Mouse (Mus musculus): ENCODE measurements at regions not wholly inside any gene's neighbourhood (a gene's known extent, or its start where the extent isn't known, plus 50 kb on each side); places are given as distances from the start of the nearest gene placed in this dataset.

DNA sequence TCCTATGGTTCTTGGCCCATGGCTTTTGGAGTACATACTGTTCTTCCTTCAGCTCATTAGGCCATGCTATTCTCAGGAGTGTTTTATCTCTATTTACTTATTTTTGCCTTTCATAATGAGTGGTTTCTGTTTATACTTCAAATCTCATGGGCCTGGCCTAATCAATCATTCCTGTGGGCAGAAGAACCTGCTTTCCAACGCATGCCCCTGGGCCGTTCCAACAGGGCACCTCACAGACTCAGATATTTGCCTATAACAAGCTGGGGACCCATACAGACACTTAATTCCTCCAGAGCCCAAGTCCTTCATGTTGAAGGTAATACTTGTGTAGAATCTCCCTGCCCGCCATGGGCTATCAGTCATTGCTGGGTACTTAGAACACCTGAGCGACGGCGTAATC lies 59.7 kb upstream of the Slc45a1 start:
- peaks cover 20% of the 10 kb centered on the region for H3K4me1 ChIP-seq (ENCODE audit: insufficient read depth)
- H3K27ac ChIP-seq (ENCODE audit: low read depth): no peak overlapping the region
- WGBS: 90% methylated on average over 6 of the region's 6 CpGs
- ATAC-seq (ENCODE audit: insufficient read depth) (no peak), DNase-seq (no peak)
- no peak overlapping the region for H3K4me3 ChIP-seq (ENCODE audit: low read depth, low read length)
- H3K27me3 ChIP-seq (ENCODE audit: insufficient read depth, low read length): no peaks in the 10 kb centered on the region
- no peaks in the 10 kb centered on the region for H3K36me3 ChIP-seq (ENCODE audit: insufficient read depth)
- no peak overlapping the region for H3K9ac ChIP-seq
- H3K4me2 ChIP-seq: no peak overlapping the region
- no peak for TF ChIP-seq CTCF (IDR thresholded peaks at IDR 0.05; ENCODE audit: low read depth)
- no peaks in the 10 kb centered on the region for H3K9me3 ChIP-seq (ENCODE audit: low read depth, low read length)

GRCm38 (mm10) chr4:150709391-150710130 lies 57.6 kb upstream of the Slc45a1 start:
- 38% methylated on average over 11 of the region's 11 CpGs for WGBS

GRCm38 (mm10) chr4:150708572-150708984 lies 56.6 kb upstream of the Slc45a1 start:
- peak; percentile 75 for TF ChIP-seq CTCF (IDR thresholded peaks at IDR 0.05; ENCODE audit: low read depth)
- Histone ChIP-seq H3K9ac (no peak overlapping the region), H3K27ac (ENCODE audit: low read depth) (no peak overlapping the region), H3K27me3 (ENCODE audit: insufficient read depth, low read length) (no peaks in the 10 kb centered on the region), H3K9me3 (ENCODE audit: low read depth, low read length) (no peaks in the 10 kb centered on the region), H3K4me1 (ENCODE audit: insufficient read depth) (peaks cover 20% of the 10 kb centered on the region), H3K36me3 (ENCODE audit: insufficient read depth) (no peaks in the 10 kb centered on the region), H3K4me2 (no peak overlapping the region), H3K4me3 (ENCODE audit: low read depth, low read length) (no peak overlapping the region)
- 58% methylated on average over 4 of the region's 4 CpGs for WGBS
- ATAC-seq (ENCODE audit: insufficient read depth): peak; percentile 35
- peak; percentile 66 for DNase-seq

More at GRCm38 (mm10) chr4:150709391-150710130, 57.6 kb upstream of the Slc45a1 start:
- no peaks in the 10 kb centered on the region for H3K27me3 ChIP-seq (ENCODE audit: insufficient read depth, low read length)
- no peak for TF ChIP-seq CTCF (IDR thresholded peaks at IDR 0.05; ENCODE audit: low read depth)
- H3K9me3 ChIP-seq (ENCODE audit: low read depth, low read length): no peaks in the 10 kb centered on the region
- ATAC-seq (ENCODE audit: insufficient read depth) (no peak), DNase-seq (no peak)
- H3K36me3 ChIP-seq (ENCODE audit: insufficient read depth): no peaks in the 10 kb centered on the region
- H3K4me2 ChIP-seq: no peak overlapping the region
- H3K27ac ChIP-seq (ENCODE audit: low read depth): no peak overlapping the region
- H3K4me1 ChIP-seq (ENCODE audit: insufficient read depth): peaks cover 20% of the 10 kb centered on the region
- no peak overlapping the region for H3K9ac ChIP-seq
- H3K4me3 ChIP-seq (ENCODE audit: low read depth, low read length): no peak overlapping the region

GRCm38 (mm10) chr4:150707725-150708571 lies 56.0 kb upstream of the Slc45a1 start:
- 55% methylated on average over 20 of the region's 20 CpGs for WGBS
- Histone ChIP-seq H3K4me1 (ENCODE audit: insufficient read depth) (peaks cover 14% of the 10 kb centered on the region), H3K27me3 (ENCODE audit: insufficient read depth, low read length) (no peaks in the 10 kb centered on the region), H3K4me3 (ENCODE audit: low read depth, low read length) (no peak overlapping the region), H3K36me3 (ENCODE audit: insufficient read depth) (no peaks in the 10 kb centered on the region), H3K9me3 (ENCODE audit: low read depth, low read length) (no peaks in the 10 kb centered on the region), H3K27ac (ENCODE audit: low read depth) (no peak overlapping the region), H3K4me2 (no peak overlapping the region), H3K9ac (no peak overlapping the region)
- DNase-seq: peak; percentile 56
- no peak for TF ChIP-seq CTCF (IDR thresholded peaks at IDR 0.05; ENCODE audit: low read depth)
- peak; percentile 50; the same call in 1 of the 2 replicates for ATAC-seq (ENCODE audit: insufficient read depth)

GRCm38 (mm10) chr4:150706793-150707724 lies 55.1 kb upstream of the Slc45a1 start:
- no peak overlapping the region for H3K27ac ChIP-seq (ENCODE audit: low read depth)
- WGBS: 44% methylated on average over 19 of the region's 19 CpGs
- no peak overlapping the region for H3K9ac ChIP-seq

GRCm38 (mm10) chr4:150706291-150706690 lies 54.3 kb upstream of the Slc45a1 start:
- ATAC-seq (ENCODE audit: insufficient read depth): no peak
- Histone ChIP-seq H3K27me3 (ENCODE audit: insufficient read depth, low read length) (no peaks in the 10 kb centered on the region), H3K4me3 (ENCODE audit: low read depth, low read length) (no peak overlapping the region), H3K4me2 (no peak overlapping the region), H3K9me3 (ENCODE audit: low read depth, low read length) (no peaks in the 10 kb centered on the region), H3K4me1 (ENCODE audit: insufficient read depth) (peaks cover 14% of the 10 kb centered on the region), H3K36me3 (ENCODE audit: insufficient read depth) (no peaks in the 10 kb centered on the region), H3K9ac (no peak overlapping the region), H3K27ac (ENCODE audit: low read depth) (no peak overlapping the region)
- TF ChIP-seq CTCF (IDR thresholded peaks at IDR 0.05; ENCODE audit: low read depth): no peak
- 91% methylated on average over 7 of the region's 7 CpGs for WGBS
- no peak for DNase-seq

More at GRCm38 (mm10) chr4:150706793-150707724, 55.1 kb upstream of the Slc45a1 start:
- peak; percentile 54 for DNase-seq
- H3K36me3 ChIP-seq (ENCODE audit: insufficient read depth): no peaks in the 10 kb centered on the region
- no peaks in the 10 kb centered on the region for H3K9me3 ChIP-seq (ENCODE audit: low read depth, low read length)
- no peaks in the 10 kb centered on the region for H3K27me3 ChIP-seq (ENCODE audit: insufficient read depth, low read length)
- no peak overlapping the region for H3K4me3 ChIP-seq (ENCODE audit: low read depth, low read length)
- peaks cover 14% of the 10 kb centered on the region for H3K4me1 ChIP-seq (ENCODE audit: insufficient read depth)
- peak; percentile 50 for ATAC-seq (ENCODE audit: insufficient read depth)
- TF ChIP-seq CTCF (IDR thresholded peaks at IDR 0.05; ENCODE audit: low read depth): no peak
- H3K4me2 ChIP-seq: no peak overlapping the region

Measured in lung, embryonic 14.5 days (tissue).